ENCODE assay signal across 9 mouse cellular contexts in genomic region chr17:65870146-65870545, GRCm38 (mm10). TPM values are rescaled to one million over a fixed set of nuclear protein-coding genes. Genes with fewer than 3 reads are reported as not detected.
DNase-seq lines count a peak whose midpoint lies in the region; ATAC-seq and TF ChIP-seq lines count a peak whose summit lies in the region.
"Had no signal": no experiment of that assay in that cellular context is flagged by ENCODE, and none has a peak within 500 bp of the region (broad histone marks: within the 10 kb centered on the region; RNA-seq: fewer than 3 reads in every experiment).

No protein-coding gene starts in this region.

- TF ChIP-seq CTCF in liver, embryonic 14.5 days (IDR thresholded peaks at IDR 0.05; ENCODE audit: low read depth): peak; percentile 93

- no peak for ATAC-seq in midbrain, embryonic 13.5 days
- peak; percentile 65 to 68 for ATAC-seq in hematopoietic stem cell, adult 5-6 weeks (replicated peaks in 1 of 2; ENCODE audit: insufficient read depth in 1 of 2, low FRiP score in 2 of 2, low TSS enrichment in 1 of 2, low read depth in 1 of 2, poor library complexity in 2 of 2, severe bottlenecking in 2 of 2)
- peak; percentile 51; the same call in 1 of the 2 replicates for ATAC-seq in liver, embryonic 14.5 days (ENCODE audit: insufficient read depth)

- H3K27me3 ChIP-seq in midbrain, embryonic 10.5 days (ENCODE audit: low read depth, poor library complexity, severe bottlenecking): no peaks in the 10 kb centered on the region
- no peaks in the 10 kb centered on the region for H3K27me3 ChIP-seq in midbrain, embryonic 13.5 days
- no peaks in the 10 kb centered on the region for H3K27me3 ChIP-seq in liver, embryonic 14.5 days (ENCODE audit: control insufficient read depth, insufficient read depth, low read length)
- H3K27me3 ChIP-seq: neural tube, embryonic 13.5 days had no signal

- H3K4me3 ChIP-seq in midbrain, embryonic 10.5 days: no peak overlapping the region
- no peak overlapping the region for H3K4me3 ChIP-seq in midbrain, embryonic 13.5 days (replicated peaks)
- no peak overlapping the region for H3K4me3 ChIP-seq in liver, embryonic 14.5 days (ENCODE audit: insufficient read depth in 1 of 2, low read depth in 2 of 2, low read length in 2 of 2)
- H3K4me3 ChIP-seq: neural tube, embryonic 13.5 days had no signal

- no peak overlapping the region for H3K27ac ChIP-seq in midbrain, embryonic 10.5 days (replicated peaks)
- H3K27ac ChIP-seq in midbrain, embryonic 13.5 days: no peak overlapping the region
- H3K27ac ChIP-seq in liver, embryonic 14.5 days: no peak overlapping the region
- H3K27ac ChIP-seq: neural tube, embryonic 13.5 days had no signal

- no peak for TF ChIP-seq EP300 in liver, embryonic 14.5 days (IDR thresholded peaks at IDR 0.05; ENCODE audit: low read depth)

- H3K4me1 ChIP-seq in midbrain, embryonic 10.5 days: peaks cover 17% of the 10 kb centered on the region
- H3K4me1 ChIP-seq in midbrain, embryonic 13.5 days (replicated peaks): peaks cover 20% of the 10 kb centered on the region
- H3K4me1 ChIP-seq in liver, embryonic 14.5 days (replicated peaks; ENCODE audit: control insufficient read depth in 2 of 2, insufficient read depth in 2 of 2, low read length in 1 of 2): peaks cover 0 to 2% of the 10 kb centered on the region in 2 experiments; a peak in 2 of 4 replicates

- DNase-seq in midbrain, embryonic 10.5 days (ENCODE audit: low spot score): peak; percentile 74
- peak; percentile 79 to 94 for DNase-seq in adrenal gland, adult (ENCODE audit: inconsistent age in 2 of 2, low spot score in 1 of 2)
- peak; percentile 80 for DNase-seq in embryo, embryonic 10 days (ENCODE audit: low spot score)
- DNase-seq in liver, embryonic 14.5 days (ENCODE audit: low read depth in 3 of 3, low spot score in 3 of 3): peak; percentile 54 to 63 (median 62)
- peak; percentile 60 to 74 for DNase-seq in right cerebral cortex, postnatal 10 days (ENCODE audit: low spot score in 2 of 2)
- peak; percentile 80 for DNase-seq in urinary bladder, postnatal 14 days (ENCODE audit: low spot score)

- H3K9ac ChIP-seq in midbrain, embryonic 13.5 days (replicated peaks): no peak overlapping the region
- H3K9ac ChIP-seq in liver, embryonic 14.5 days (replicated peaks): no peak overlapping the region
- H3K9ac ChIP-seq: neural tube, embryonic 13.5 days had no signal

- 38% methylated on average over 4 of the region's 4 CpGs for WGBS in midbrain, embryonic 10.5 days
- 42% methylated on average over 4 of the region's 4 CpGs for WGBS in midbrain, embryonic 13.5 days
- WGBS in liver, embryonic 14.5 days (ENCODE audit: insufficient replicate concordance): 40% methylated on average over 4 of the region's 4 CpGs

- H3K36me3 ChIP-seq in midbrain, embryonic 10.5 days: peaks cover 12% of the 10 kb centered on the region
- peaks cover 17% of the 10 kb centered on the region for H3K36me3 ChIP-seq in midbrain, embryonic 13.5 days
- no peaks in the 10 kb centered on the region; the same call in 1 of the 2 replicates for H3K36me3 ChIP-seq in liver, embryonic 14.5 days (replicated peaks; ENCODE audit: control insufficient read depth, insufficient read depth, low read depth)

- no peaks in the 10 kb centered on the region for H3K9me3 ChIP-seq in midbrain, embryonic 10.5 days (replicated peaks)
- H3K9me3 ChIP-seq in midbrain, embryonic 13.5 days: no peaks in the 10 kb centered on the region
- no peaks in the 10 kb centered on the region for H3K9me3 ChIP-seq in liver, embryonic 14.5 days (ENCODE audit: control insufficient read depth, low read length)
- H3K9me3 ChIP-seq: neural tube, embryonic 13.5 days had no signal

- no peak overlapping the region for H3K4me2 ChIP-seq in midbrain, embryonic 13.5 days (replicated peaks)
- no peak overlapping the region for H3K4me2 ChIP-seq in liver, embryonic 14.5 days (ENCODE audit: low read depth)
- H3K4me2 ChIP-seq: neural tube, embryonic 13.5 days had no signal

RNA-seq across cellular contexts. Expression of gene Ralbp1, which starts 15.5 kb away (rescaled TPM):
- polyA plus RNA-seq in midbrain, embryonic 10.5 days (2016; fragmentation: Nextera tagmentation; extraction: Ambion mirVana): 49.3 and 51.6 TPM in 2 replicates
- polyA plus RNA-seq in midbrain, embryonic 13.5 days (2015; fragmentation: Nextera tagmentation; extraction: Ambion mirVana): 49.8 TPM in 2 replicates
- 101 and 125 TPM in 2 replicates for total RNA-seq in hematopoietic stem cell, adult 5-6 weeks (2017)
- polyA plus RNA-seq in liver, embryonic 14.5 days (2012; rRNA removed): 11.0 and 15.7 TPM in 2 replicates
- 36.0 and 38.1 TPM in 2 replicates for polyA plus RNA-seq in liver, embryonic 14.5 days (2014; fragmentation: Nextera tagmentation; extraction: Ambion mirVana)
